Mouse (Mus musculus) retina, embryonic 14.5 days (tissue): ENCODE data around the gene Cfap43.

Experiments used
- DNase-seq: peaks from one replicate; pipeline ENCODE4 v3.0.0-alpha.2; 2015; ENCODE audit warnings: low spot score

The Cfap43 gene

DNA sequence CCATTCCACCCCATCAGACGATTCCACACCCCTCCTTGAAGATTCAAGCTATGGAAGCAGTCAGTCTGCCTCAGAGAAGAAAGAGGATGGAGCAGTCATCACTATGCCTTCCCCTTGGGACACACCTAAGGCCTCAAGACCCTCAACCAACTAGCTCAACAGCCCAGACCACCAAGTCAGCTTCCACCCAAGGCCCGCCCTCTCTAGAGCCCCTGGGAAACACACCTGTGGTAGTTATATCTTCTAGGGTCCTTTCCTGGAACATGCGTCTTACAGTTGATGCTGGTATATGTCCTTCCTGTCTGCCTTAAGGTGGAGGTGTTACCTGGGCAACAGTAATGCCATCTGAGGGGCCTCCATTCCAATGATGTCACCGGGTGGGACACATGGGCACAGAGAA is 4.9 kb downstream of the Cfap43 start:
- no peak for DNase-seq

DNA sequence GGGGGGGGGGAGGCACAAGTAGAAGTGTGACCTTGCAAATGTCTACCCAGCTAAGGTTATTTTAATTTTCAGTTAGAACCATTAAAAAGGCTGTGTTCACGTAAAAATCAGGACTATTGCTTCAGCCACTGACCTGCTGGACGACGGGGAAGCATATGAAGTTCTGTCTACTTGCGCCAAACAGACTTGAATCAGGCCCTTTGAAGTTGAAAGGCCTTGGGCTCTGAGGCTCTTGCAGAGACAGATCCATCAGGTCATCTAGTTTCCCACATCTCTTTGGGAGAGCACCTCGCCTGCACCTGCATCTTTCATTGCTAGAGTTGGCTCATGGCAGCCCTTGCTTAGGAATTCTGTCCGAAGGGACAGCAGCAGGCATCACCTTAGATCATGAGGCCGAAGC is 5.7 kb downstream of the Cfap43 start:
- no peak for DNase-seq

DNA sequence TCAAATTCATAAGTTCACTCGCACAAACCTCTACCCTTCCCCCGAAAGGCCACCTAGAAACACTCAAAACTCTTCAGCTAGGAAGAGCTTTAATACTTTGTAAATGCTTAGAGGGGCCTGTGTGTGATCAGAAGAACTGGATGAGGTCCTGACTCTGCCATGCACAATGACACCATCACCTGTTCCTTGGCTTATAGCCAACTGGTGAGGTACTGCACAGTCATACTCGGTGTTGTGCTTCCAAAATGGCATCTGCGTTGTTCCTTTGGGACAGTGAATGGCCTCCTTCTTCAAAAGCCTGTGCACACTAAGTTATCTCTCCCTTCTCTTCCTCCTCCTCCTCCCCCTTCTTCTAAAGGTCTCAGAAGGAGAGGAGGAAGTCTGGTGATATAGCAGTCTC is 8.3 kb downstream of the Cfap43 start:
- no peak for DNase-seq

DNA sequence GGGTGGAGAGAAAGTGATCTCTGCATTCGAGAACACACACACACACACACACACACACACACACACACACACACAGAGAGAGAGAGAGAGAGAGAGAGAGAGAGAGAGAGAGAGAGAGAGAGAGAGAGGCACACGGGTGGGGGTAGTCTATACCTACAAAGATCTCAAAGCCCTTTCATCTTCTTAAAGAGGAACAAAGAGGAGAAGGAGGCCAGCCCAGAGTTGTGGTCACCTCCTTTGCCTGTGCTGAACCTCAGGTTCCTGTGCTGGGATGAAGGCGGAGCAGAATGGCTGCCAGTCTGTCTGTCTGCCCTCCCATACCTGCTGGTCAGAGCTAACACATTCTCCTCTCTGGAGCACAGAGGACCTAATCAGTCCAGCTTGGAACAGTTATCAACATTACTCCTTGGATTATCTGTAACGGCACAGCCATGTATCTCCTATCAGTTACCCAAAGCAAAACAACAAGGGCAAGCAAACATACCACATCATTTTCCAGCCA is 8.9 kb downstream of the Cfap43 start:
- DNase-seq = no peak

DNA sequence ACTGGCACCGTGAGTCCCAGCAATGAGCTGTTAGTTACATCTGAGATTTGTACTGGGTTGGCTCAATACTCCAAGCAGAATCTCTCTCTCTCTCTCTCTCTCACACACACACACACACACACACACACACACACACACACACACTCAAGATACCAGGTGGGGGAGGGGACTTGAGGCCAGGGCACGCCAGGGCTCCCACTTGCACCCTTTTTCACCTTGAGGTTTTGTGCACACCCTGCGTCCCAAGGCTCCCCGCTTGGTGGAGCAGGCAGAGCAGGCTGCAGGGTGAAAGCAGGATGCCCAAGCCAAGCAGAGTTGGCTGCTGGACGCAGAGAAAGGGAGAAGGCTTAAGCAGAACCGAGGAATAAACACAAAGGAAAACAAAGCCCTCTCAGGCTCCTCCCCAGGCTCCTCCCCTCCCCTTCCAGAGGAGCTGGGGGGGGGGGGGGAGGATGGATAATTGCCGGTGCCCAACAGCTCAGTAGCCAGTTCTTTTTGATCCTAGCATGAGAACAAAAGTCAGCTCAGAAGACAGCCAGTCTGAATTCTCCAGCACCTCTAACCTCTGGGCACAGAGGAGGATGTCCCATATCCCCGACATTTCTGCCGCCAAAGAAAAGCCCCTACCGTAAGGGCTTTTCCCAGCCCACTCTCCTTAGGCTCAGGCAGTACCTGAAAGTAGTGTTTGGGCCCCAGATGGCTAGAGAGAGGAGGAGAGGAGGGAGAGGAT is 9.5 kb downstream of the Cfap43 start:
- DNase-seq = peak; percentile 70

DNA sequence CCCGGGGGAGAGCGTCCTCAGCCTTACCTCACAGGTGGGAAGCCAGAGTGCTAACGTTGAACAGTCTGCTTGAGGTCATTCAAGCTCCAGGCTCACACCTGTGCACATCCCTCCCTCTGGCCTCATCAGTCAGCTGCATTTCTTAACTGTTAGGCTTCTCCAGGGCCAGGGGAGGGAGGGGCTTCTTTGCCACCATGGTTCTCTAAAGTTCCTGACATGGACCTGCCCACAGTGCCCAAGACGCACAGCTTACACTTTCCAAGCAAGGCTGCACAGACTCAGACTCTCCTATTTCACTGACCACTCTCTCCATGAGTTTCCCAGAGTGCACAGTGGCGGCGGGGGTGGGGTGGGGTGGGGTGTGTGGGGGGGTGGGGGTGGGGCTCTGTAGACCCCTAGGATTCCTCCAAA is 10.1 kb downstream of the Cfap43 start:
- DNase-seq = no peak

DNA sequence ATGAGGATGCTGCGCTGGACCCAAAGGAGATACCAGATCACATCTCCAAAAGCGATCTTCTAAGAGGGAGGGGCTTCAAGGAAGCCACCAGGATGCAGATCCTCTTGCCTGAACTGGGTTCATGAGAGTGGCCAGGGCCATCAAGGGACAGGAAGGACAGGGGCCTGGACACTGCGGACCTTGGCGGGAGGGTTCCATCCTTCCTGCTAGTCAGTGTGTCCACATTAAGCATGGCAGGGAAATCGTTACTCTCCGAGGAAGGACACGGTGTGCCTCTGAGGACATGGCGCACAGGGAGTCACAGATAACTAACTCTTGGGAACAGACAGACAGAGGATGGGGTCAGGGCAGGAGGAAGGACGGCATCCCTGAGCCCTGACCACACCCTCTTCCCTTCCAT is 11.5 kb downstream of the Cfap43 start:
- no peak for DNase-seq

DNA sequence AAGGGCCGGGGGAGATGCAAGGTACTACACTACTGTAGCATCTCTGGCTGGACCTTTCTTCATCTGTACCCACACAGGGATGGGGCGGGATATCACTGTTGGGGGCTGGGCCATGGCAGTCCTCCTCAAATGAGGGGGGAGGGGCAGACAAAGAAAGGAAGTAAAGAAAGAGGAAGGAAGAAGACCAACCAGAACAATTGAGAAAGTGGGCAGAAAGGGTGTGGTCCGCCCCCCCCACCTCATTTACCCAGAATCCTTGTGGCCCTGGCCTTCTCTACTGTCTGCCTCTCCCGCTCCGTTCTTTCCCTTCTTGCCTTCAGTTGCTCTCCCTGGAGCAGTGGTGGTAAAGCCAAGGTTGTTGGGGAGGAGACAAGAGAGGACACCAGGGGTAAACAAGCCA is 13.5 kb downstream of the Cfap43 start:
- DNase-seq = no peak

DNA sequence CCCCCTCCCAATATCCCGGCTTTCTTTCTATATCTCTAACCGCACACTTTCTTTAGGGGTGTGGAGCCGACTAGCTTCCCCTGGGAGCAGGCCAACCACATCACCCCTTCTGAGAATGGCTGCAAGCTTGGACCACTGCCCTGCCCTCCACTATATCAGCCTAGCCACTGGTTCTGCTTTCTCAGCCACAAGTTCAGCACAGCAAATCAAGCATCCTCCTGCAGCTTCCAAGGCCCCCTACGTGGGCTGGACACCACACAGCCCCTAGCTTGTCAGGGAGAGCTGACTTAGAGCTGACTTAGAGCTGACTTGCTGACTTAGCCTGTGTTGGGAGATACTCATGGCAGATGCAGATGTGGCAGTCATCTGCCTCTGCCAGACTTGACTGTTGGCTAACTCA is 14.0 kb downstream of the Cfap43 start:
- no peak for DNase-seq

DNA sequence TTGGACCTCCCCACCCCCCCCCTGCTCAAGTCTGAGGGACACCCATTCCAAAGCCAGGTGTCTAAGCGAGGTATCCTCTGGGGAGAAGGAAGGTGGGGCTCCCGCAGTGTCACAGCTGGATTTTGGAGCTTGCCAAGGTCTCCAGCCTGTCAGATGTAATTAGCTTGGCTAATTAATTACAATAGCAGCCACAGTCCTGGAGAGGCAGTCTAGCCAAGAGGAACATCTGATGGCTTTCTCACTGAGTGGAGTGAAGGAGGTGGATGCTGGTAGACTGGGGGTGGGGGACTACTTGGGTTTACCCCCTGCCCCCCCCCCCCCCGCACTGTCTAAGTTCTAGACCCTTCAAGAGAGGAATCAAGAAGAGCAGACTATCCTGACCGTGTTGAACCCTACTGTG is 15.4 kb downstream of the Cfap43 start:
- DNase-seq = no peak

DNA sequence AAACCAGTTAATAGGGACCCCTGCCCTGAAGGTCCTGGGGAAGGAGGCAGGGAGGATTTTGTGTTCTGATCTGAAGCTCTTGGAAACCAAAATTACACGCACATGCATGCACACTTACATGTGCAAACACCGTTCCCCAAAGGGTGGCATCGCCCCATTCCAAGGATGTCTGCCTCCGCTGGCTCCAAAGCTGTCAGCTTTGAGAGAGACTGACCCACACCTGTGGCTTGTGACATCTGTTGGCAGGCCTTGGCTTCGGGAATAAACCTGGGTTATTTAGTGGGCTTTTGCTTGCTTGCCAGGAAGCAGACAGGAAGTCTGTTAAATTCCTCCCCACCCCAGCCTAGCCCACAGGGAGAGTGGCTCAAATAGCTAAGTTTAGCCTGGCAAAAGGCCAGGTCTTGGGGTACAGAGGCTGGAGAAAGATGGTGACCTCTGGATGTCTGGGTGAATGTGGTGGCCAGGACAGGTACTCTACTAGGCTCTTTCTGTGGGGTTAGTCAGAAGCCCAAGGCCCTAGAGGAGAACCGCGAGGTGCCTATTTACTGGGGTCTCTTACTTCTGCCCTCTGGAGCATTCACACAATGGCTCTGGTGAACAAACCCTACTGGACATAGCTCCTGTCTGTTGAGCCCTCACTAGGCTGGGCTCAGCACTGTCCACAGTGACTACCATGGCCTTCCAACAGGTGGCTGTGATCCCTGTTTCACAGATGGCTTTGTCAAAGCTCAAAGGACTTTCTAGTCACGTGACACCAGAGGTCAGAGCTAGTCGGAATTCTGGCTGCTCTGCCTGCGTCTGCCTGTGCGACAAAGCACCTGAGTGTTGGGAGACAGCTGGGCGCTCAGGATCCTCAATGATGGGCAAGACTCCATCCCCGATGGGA is 16.5 kb downstream of the Cfap43 start:
- DNase-seq = no peak

DNA sequence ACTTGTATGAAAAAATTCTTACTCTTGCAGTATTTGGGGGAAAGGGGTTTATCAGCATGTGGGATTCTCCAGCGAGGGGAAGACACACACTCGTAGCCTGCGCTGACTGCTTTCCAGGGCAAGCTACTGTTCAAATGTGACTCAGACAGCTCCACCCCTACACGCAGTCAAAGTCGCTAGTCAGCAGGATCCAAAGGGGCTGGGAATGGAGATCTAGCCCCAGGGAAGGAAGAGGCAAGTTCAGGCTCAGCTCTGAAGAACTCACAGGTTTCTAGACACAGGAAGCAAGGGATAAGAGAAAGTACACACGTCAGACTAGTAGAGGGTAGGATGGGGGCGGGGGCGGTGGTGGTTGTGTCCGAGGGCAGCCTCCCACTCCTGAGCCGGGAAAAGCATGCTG is 18.5 kb downstream of the Cfap43 start:
- DNase-seq = no peak

DNA sequence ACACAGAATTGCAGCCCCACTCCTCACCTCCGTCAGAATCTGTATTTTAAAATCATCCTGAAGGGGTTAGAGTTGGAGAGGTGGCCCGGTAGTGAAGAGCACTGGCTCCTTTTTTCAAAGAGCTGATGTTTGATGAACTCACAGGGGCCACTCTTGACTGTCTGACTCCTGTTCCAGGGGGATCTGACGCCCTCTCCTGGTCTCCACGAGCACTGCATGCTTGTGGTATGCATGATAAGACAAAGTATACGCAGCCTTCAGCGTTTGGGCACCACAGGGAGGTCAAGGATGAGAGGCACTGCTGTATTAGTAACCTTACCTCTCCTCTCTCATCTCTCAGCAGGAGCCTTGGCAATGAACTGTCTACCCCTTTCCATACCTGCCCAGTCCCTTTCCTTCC is 19.1 kb downstream of the Cfap43 start:
- DNase-seq = no peak

DNA sequence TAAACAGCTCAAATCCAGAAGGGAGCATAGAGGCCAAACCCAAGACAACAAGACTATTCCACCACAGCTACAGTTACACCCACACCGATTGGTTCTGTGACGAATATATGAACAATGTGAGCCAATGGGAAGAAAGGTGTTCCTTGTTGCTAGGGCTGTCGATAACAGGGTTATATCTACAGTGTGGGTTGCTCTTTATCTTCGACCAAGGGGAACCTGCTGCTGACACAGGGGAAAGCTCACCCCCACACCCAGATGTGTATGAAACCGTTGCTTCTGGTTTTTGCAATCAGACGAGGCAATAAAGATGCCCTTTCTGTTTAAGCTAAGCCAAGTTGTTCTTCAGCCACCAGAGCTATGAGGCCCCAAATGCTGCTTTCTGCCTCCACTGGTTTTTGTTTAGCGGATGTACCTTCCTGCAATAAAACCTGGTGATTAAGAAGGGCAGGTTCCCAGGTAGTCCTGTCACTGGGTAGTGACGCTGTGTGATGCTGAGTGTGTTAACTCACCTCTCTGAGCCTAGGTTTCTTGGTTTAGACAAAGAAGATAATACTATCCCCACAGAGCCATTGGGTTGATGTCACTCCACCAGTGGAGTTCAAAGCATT is 20.5 kb downstream of the Cfap43 start:
- DNase-seq = no peak

DNA sequence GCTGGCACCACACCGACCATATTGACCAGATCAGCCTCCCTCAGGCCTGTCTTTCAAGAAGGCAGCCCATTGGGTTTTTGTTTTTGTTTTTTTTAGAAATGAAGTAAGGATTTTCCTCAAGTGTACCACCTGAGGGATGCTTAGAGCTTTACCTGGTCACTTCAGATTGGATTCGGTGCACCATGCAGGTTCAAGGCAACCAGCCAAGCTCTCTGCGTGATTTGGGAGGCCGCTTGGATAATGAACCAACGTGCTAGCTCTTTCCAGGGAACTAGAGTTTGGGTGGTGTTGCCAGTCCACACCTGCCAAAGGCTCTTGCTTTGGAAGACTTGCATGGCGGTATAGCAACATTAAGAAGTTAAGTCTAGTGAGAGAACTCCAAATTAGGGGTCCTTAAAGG is 26.0 kb downstream of the Cfap43 start:
- DNase-seq = no peak

DNA sequence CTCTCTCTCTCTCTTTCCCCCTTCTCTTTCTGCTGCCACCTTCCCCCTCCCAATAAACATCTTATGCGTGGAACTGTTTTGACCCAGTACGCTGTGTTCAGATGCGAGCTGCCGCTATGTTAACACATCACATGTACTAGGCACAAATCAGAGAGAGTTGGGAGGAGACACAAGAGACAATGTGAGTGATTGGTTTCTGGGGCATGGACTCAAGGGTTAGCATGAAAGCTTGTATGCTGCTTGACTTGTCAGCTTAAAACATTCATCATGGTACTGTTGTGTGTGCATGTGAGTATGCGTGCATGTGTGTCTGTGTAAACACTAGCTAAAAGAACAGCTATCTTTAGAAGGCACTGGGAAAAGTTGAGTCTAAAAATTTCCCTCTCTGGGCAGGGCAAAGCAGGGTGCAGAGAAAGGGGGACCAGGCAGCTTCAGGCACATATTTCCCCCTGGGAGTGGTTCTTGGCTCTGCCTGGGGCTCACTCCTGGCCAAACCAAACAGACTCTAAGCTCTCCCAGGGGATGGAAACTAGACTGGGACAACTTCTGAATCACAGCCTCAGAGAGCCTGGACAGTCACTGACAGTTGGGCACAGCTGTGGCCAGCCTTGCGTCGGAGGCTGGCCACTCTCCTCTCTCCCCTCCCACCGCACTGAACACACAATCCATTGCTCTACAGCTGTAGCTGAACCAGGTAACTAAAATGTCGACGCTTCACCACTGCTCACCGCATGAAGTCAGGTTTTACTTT is 27.4 kb downstream of the Cfap43 start:
- no peak for DNase-seq

DNA sequence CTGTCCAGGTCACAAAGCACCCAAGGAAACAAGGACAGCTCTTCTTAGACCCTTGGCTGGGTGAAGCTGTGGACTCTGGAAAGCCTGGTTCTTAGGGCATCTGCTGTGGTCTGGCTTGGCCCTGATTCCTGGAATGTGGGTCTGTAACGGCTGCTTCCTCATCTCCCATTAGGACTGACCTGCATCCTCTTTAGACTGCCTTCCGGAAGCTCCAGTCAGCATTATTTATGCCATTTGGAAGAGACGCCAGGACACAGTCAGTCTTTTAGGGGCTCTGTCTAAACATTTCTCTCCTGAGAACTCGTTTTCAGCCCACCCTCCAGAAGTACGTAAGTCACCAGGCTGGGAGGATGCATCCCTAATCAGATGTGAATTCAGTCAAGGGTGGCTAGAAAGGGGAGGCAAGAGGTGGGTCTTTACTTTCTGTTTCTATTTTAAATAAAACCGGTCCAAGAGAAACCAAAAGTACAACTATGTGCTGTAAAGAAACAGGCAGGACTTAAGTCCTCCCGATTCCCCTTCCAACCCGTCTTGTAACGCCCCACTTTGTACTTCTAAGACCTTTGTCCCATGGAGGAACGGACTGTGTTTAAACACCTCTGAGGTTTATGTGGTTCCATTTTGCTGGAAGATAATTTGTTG is 28.5 kb downstream of the Cfap43 start:
- DNase-seq = no peak

DNA sequence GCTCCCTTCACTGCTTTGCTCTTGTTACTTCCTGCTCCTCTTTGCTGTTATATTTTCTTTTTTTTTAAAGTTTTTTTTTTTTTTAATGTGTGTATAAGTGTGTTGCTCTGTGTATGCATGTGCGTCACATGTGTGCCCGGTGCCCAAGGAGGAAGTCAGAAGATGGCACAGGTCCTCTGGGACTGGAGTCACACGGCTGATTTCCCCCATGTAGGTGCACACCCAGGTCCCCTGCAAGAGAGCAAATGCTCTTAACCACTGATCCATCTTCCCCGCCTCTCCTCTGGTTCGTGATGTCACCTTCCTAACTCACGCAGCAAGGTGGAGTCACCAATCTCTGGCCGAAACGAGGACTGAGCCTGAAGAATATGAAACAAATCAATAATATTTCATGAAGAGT is 31.1 kb downstream of the Cfap43 start:
- DNase-seq = no peak

DNA sequence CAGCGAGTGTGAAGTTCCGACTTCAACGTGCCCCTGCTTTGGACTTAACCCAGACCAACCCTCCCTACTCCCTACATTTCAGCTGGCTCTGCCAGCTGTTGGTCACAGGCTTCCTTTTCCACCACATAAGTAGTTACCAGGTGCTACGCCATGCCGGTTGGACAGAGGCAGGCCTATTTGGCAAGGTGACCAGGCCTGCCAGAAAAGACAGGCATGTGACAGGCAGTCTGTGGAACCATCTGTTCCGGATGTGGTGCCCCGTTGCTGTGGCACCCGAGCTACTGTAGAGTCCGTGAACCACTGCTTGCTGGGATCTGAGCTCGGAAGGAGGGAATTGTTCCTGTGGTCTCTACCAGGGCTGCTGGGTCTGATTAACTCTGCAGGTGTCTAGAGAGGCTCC is 31.7 kb downstream of the Cfap43 start:
- DNase-seq = no peak

DNA sequence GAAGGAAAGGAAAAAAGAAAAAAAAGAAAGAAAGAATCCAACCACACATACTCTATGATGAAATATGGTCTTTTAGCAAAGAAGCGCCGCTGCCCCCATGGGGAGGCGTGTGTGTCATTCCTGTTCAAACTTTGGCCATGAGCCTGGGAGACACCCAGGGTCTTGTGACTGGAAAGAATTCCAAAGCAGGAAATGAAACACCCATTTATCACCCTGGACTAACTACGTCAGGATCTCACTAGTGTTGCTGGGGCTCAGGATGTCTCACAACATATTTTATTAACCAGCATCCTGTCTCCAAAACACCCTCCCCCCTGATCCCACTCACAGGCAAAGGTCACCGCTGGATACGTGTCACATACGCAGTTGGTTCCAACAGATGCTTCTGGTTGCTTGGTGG is 32.5 kb downstream of the Cfap43 start:
- DNase-seq = no peak

DNA sequence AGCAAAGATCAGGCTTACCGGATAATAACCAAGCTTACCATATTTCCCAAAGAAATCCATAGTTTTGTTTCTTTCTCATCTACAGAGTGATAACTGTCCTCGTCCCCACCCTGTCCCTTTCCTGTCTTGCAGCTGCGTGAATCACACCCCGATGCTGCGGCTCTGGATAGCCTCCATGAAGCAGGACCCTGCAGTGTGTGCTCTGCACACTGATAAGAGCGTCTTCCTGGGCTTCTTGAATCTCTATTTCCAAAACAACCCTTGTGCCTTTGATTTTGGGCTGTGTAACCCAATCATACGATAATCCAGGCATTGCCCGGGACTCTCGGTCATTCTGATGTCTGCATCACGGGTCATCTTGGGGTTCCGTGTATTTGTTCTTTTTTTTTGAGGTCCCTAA is 33.2 kb downstream of the Cfap43 start:
- DNase-seq = no peak
